Mouse (Mus musculus) adrenal gland, postnatal 25 days (tissue): ENCODE measurements at regions not wholly inside any gene's neighbourhood (a gene's known extent, or its start where the extent isn't known, plus 50 kb on each side); places are given as distances from the start of the nearest gene placed in this dataset.
A peak's percentile ranks its signal among the peaks of the same experiment; 100 is the strongest.

ENCODE experiments used
- DNase-seq: peaks from one replicate; pipeline ENCODE4 v3.0.0; 2021; ENCODE audit warnings: mixed read lengths

- DNase-seq: no peak
Measured at GRCm38 (mm10) chr10:98474581-98474980, 439.6 kb upstream of the Atp2b1 start.

DNA sequence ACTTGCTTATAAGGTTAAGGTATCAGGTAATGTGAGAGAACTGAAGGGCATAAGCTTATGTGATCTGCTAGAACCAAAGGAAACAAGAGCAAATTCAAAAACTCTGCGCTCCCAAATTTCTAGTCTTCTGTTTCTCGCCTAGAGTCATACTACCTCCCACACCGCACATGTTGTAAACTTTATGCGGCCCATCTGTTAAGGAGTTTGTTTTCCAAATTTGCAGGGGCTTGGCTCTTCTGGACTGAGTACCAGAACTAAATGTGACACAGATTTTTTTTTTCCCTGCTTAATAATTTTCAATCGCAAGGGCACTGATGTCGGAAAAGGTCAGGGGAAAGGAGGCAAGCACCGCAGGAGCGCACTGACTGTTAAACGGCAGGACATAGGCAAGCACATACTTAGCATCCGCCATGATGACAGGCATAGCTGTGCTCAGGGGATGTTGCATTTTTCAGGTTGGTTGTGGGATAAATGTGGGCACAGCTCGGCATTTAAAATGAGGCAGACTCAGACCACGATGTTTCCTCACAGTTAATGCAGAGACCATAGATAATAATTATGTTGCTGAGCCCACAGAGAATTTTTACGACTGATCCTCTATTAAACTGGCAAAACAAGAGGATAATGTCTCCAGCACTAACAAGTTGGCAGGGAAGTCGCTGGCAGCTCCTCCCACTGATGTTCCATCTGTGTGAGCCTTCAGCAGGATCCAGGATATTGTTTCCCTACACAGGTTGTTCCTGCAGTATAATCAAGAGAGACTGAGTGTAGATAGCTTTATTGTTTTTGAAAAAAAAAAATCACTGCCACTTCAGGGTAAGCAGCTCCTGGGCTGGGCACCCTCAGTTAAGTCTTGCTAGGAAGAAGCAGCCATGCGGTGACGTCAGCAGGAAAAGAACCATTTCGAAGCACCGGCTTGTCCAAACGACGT is 428.2 kb upstream of the Atp2b1 start:
- DNase-seq: no peak

- peak; percentile 66 for DNase-seq
Measured at GRCm38 (mm10) chr10:98494354-98494753, 419.9 kb upstream of the Atp2b1 start.

DNA sequence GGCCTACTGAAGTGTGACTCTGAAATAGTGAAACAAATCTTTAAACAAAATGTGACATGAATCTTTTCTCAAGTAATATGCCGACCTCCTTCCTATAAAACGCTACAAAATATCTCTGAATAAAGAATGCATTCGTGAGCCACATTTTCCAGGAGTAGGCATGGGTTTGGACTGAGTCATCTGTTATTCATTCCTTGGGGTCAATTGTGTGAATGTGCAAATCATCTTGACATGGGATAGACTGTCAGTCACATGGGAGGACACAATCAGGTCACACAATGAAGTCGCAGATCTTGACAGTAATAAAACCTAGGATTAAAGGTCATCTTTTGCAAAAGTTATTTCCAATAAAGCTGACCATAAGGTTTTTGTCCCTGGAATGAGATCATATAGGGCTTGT is 418.0 kb upstream of the Atp2b1 start:
- DNase-seq: no peak

GRCm38 (mm10) chr10:98500315-98500714 is 413.9 kb upstream of the Atp2b1 start:
- no peak for DNase-seq

DNA sequence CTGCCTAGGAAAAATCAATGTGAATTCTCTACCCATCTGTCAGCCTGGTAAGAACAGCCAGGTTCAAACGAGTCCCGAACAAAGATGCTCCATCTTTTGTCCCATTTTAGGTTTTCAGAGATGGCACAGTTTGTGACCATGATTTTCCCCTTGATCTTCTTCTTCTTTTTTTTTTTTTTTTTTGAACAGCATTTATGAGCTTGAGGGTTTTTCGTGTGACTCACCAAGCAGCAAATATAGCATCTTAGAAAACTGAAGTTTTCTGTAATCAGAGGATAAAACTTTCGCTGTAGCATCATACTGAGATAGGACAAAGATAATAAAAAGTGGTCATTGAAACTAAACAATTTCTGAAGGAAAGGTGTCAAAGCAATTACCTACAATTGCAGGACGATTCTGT is 412.6 kb upstream of the Atp2b1 start:
- no peak for DNase-seq

- DNase-seq: no peak
Measured at GRCm38 (mm10) chr10:98504524-98504923, 409.7 kb upstream of the Atp2b1 start.

DNA sequence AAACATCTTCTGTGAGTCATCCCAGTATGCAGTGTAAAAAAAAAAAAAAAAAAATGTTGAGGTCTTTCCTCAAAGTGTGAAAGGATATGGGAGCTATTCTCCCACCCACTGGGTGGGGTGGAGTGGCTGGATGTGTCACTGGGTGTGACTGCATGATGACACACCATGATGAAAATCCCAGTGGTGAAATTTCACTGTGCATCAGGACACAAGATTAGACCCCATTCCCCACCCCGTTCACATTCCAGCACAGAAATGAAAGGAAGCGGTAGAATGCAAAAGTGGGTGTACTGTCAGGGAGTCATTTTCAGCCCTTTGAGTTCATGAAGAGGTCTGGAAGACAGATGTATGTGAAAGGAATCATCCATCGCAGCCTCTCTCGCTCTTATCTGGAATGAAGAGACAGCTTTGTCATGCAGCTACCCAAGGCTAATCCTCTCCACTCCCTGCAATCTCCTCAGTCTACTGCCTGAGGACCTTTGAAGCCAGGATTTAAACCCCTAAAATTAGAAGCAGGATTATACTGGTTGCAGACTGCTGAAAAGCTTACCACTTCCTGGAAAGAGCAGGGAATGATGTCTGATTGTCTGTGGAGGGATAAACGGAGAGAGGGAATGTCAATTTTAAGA is 405.6 kb upstream of the Atp2b1 start:
- peak; percentile 19 for DNase-seq

DNA sequence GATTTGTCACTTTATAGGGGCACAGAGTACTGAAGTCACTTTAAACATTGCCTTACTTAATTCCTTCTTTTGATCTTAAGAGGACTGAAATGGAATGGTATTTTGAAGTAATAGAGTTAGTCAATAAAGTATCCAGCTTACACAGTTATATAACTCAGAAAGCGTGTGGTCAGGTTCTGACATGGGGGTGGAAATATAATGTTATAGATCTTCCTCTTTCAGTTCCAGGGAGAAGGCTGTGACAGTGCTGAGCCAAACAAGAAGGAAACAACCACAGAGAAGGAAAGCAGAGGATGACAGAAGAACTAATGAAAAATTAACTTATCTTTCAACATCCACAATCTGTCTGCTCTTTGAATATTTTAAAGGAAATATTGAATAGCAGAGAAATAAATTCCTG is 399.4 kb upstream of the Atp2b1 start:
- no peak for DNase-seq

DNA sequence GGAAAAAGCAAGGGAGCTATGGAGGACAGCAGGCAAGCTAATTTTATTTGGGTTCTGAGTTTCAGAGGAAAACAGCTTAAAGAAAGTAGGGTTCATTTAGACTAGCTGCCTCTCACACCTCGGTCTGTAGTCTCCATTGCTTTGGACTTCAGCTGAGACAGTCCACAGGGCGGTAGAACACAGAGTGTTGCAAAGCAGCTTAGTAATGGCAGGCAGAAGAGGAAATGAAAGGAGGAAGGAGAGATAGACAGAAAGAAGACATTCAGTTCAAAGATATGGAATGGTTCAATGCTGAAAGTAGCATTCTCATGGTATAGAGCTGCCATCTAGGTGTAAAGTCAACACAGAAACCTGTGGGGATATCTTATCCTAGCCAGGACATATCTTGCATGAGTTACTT is 396.6 kb upstream of the Atp2b1 start:
- DNase-seq: no peak

- DNase-seq: no peak
Measured at GRCm38 (mm10) chr10:98529565-98529964, 384.6 kb upstream of the Atp2b1 start.

GRCm38 (mm10) chr10:98531425-98531824 is 382.8 kb upstream of the Atp2b1 start:
- DNase-seq: no peak

DNA sequence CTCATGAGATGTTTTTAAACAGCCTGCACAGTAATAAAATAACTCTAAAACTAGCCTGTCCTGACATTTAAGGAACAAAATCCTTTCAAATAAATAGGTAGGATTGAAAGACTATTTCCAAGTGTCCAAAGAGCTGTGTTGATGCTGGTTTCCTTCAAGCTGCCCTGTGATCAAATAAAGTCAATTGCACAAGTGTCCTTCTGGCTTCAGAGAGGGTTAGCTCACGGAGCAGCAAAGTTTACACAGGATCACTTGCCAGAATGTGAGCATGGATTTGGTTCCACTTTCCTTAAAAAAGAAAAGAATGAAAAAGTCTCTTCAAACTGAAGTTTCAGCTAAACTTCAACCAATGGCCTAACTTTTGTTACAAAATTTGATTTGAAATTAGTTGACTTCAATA is 375.5 kb upstream of the Atp2b1 start:
- no peak for DNase-seq

DNA sequence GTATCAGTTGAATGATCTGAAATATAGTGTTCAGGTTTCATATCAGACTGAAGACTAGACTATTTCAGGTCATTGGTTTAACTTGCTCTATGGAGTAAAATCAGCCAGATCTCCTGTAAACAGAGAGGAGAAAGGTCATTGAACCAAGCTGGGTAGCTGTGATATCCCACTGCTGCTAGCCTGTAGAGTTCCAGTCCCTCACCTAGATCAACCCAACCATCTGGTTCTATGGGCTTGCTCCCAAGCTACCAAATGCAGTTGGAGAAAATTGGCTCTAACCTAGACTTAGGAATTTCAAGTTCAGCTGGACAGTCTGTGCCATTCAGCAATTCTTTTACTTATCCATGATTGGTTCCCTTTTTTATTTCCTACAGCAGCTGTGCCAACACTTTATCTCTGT is 373.1 kb upstream of the Atp2b1 start:
- no peak for DNase-seq

DNA sequence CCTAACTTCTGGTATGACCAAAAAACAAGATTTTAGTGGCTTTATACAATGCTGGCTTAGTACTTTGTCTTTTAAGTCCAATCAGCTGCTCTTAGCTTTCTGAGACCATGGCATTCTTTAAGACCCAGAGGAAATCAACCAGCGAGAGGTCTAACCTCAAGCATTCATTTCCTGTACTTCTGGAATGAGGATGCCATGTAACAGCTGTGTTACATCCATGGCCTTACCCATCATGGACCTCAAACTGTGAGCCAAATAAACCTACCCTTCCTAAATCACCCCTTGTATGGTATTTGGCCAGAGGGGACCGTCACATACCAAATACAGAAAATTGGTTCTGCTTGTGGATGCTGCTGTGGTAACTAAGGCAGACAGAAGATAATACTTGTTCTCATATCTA is 372.1 kb upstream of the Atp2b1 start:
- DNase-seq: no peak

GRCm38 (mm10) chr10:98543253-98543997 is 370.8 kb upstream of the Atp2b1 start:
- no peak for DNase-seq

- no peak for DNase-seq
Measured at GRCm38 (mm10) chr10:98543998-98544349, 370.2 kb upstream of the Atp2b1 start.

DNA sequence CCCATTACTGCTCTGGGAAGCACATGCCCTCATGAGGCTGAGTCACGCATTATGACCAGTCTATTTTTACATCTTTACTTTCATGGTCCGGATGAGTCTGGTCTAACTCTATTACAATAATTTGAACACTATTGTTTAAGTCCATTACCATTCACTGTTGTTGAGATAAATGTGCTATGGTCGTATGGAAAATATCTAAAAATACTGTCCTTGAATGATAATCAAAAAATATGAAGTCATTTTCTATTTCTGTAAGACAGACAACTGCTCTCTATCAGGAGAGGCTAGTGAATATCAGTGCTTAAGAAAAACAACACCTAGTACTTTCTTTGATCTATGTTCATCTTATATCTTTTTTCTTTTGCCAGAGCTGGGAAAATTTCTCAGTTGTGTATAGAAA is 359.6 kb upstream of the Atp2b1 start:
- no peak for DNase-seq

- no peak for DNase-seq
Measured at GRCm38 (mm10) chr10:98557470-98558060, 356.6 kb upstream of the Atp2b1 start.

- DNase-seq: no peak
Measured at GRCm38 (mm10) chr10:98558560-98558959, 355.6 kb upstream of the Atp2b1 start.

- no peak for DNase-seq
Measured at GRCm38 (mm10) chr10:98562297-98562912, 351.8 kb upstream of the Atp2b1 start.

- no peak for DNase-seq
Measured at GRCm38 (mm10) chr10:98572782-98573536, 341.2 kb upstream of the Atp2b1 start.
